Mouse (Mus musculus): ENCODE measurements around the gene Il12rb1. TPM values are rescaled to one million over a fixed set of nuclear protein-coding genes. Genes with fewer than 3 reads are reported as not detected.

Il12rb1 gene
- total and polyA plus RNA-seq, 3 experiments, result 0.16 TPM; not detected in 2

DNA sequence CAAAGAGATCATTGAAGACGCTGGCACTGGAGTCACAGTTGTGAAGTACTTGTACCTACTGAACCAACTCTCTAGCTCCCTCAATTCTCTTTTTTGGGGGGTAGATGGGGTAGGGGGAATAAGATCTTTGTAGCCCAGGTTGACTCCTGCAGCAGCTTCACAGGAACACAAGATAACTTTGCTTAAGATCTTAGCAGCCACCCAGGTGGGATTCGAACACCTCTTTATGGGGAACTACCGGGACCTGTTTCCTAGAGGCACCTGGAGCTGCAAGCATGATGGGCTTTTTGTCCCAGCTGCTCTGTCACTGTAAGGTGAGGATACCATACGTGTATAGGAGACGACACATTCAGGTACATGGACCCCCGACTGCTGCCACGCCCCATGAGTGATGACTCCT lies 58.3 kb downstream of the Il12rb1 start:
- Histone ChIP-seq H3K27ac (no peak overlapping the region), H3K4me3 (no peak overlapping the region), H3K9ac (ENCODE audit: low read depth, low read length) (no peak overlapping the region), H3K27me3 (ENCODE audit: control insufficient read depth, insufficient read depth, low read length) (peaks cover 9% of the 10 kb centered on the region), H3K79me2 (replicated peaks; ENCODE audit: control insufficient read depth, insufficient read depth, low read length) (no peaks in the 10 kb centered on the region), H3K4me1 (ENCODE audit: control insufficient read depth, insufficient read depth, low read length) (peaks cover 9% of the 10 kb centered on the region), H3K36me3 (ENCODE audit: control insufficient read depth, insufficient read depth, low read length) (no peaks in the 10 kb centered on the region)
- TF ChIP-seq CTCF (IDR thresholded peaks at IDR 0.05) (no peak), EP300 (IDR thresholded peaks at IDR 0.05; ENCODE audit: insufficient read depth, low read depth, low read length) (no peak)
- no peak for DNase-seq
- intact Hi-C loops (cut with DNase I), result loop anchor here (2.0 kb wide), 1 partner anchor 46 kb away; no protein-coding TSS in a partner anchor
- WGBS, result 87% methylated on average over 7 of the region's 7 CpGs

- H3K4me1 ChIP-seq (ENCODE audit: control insufficient read depth, insufficient read depth, low read length), result peaks cover 9% of the 10 kb centered on the region
- H3K9ac ChIP-seq (ENCODE audit: low read depth, low read length), result no peak overlapping the region
- intact Hi-C loops (cut with DNase I), result loop anchor here (1.0 to 2.0 kb wide), 2 partner anchors 24 to 148 kb away; no protein-coding TSS in a partner anchor
Measured at GRCm38 (mm10) chr8:70868559-70869198, 60.4 kb downstream of the Il12rb1 start.

GRCm38 (mm10) chr8:70869199-70869571 lies 60.9 kb downstream of the Il12rb1 start:
- no peaks in the 10 kb centered on the region for H3K79me2 ChIP-seq (replicated peaks; ENCODE audit: control insufficient read depth, insufficient read depth, low read length)
- no peak for DNase-seq
- intact Hi-C loops (cut with DNase I), result loop anchor here (1.0 to 2.0 kb wide), 2 partner anchors 25 to 148 kb away; no protein-coding TSS in a partner anchor
- 59% methylated on average over 5 of the region's 5 CpGs for WGBS
- H3K4me3 ChIP-seq, result no peak overlapping the region
- no peaks in the 10 kb centered on the region for H3K36me3 ChIP-seq (ENCODE audit: control insufficient read depth, insufficient read depth, low read length)
- peaks cover 10% of the 10 kb centered on the region for H3K4me1 ChIP-seq (ENCODE audit: control insufficient read depth, insufficient read depth, low read length)
- H3K9ac ChIP-seq (ENCODE audit: low read depth, low read length), result no peak overlapping the region
- H3K27me3 ChIP-seq (ENCODE audit: control insufficient read depth, insufficient read depth, low read length), result no peaks in the 10 kb centered on the region
- TF ChIP-seq POLR2A (IDR thresholded peaks at IDR 0.05; ENCODE audit: insufficient read depth, low read depth, low read length) (0 out of 2 replicates have a peak, but pooled peaks have one; percentile 20), CTCF (IDR thresholded peaks at IDR 0.05) (no peak)
- no peak overlapping the region for H3K27ac ChIP-seq

More at GRCm38 (mm10) chr8:70868559-70869198, 60.4 kb downstream of the Il12rb1 start:
- DNase-seq, result peak in 1 of 2 experiments; percentile 44
- H3K4me3 ChIP-seq, result no peak overlapping the region
- no peak overlapping the region for H3K27ac ChIP-seq
- no peaks in the 10 kb centered on the region for H3K36me3 ChIP-seq (ENCODE audit: control insufficient read depth, insufficient read depth, low read length)
- H3K79me2 ChIP-seq (replicated peaks; ENCODE audit: control insufficient read depth, insufficient read depth, low read length), result no peaks in the 10 kb centered on the region
- 60% methylated on average over 40 of the region's 40 CpGs for WGBS
- TF ChIP-seq EP300 (IDR thresholded peaks at IDR 0.05; ENCODE audit: insufficient read depth, low read depth, low read length), result no peak
- no peak for TF ChIP-seq CTCF (IDR thresholded peaks at IDR 0.05)
- TF ChIP-seq POLR2A (IDR thresholded peaks at IDR 0.05; ENCODE audit: insufficient read depth, low read depth, low read length), result no peak
- H3K27me3 ChIP-seq (ENCODE audit: control insufficient read depth, insufficient read depth, low read length), result no peaks in the 10 kb centered on the region

- 51% methylated on average over 16 of the region's 16 CpGs for WGBS
- Histone ChIP-seq H3K4me1 (ENCODE audit: control insufficient read depth, insufficient read depth, low read length) (peaks cover 10% of the 10 kb centered on the region), H3K36me3 (ENCODE audit: control insufficient read depth, insufficient read depth, low read length) (no peaks in the 10 kb centered on the region), H3K27me3 (ENCODE audit: control insufficient read depth, insufficient read depth, low read length) (no peaks in the 10 kb centered on the region), H3K27ac (no peak overlapping the region), H3K9ac (ENCODE audit: low read depth, low read length) (no peak overlapping the region), H3K4me3 (no peak overlapping the region), H3K79me2 (replicated peaks; ENCODE audit: control insufficient read depth, insufficient read depth, low read length) (no peaks in the 10 kb centered on the region)
- DNase-seq, result peak; percentile 81
- TF ChIP-seq POLR2A (IDR thresholded peaks at IDR 0.05; ENCODE audit: insufficient read depth, low read depth, low read length), result no peak
- TF ChIP-seq CTCF (IDR thresholded peaks at IDR 0.05), result peak; percentile 97; the same call in 1 of the 2 replicates
- peak; percentile 92 for TF ChIP-seq EP300 (IDR thresholded peaks at IDR 0.05; ENCODE audit: insufficient read depth, low read depth, low read length)
- intact Hi-C loops (cut with DNase I), result loop anchor here (1.0 to 2.0 kb wide), 2 partner anchors 25 to 149 kb away; no protein-coding TSS in a partner anchor
Measured at GRCm38 (mm10) chr8:70869601-70870041, 61.4 kb downstream of the Il12rb1 start.

Small RNA genes lying within 50 kb of the gene (microRNA-seq; reads per million reads assigned to microRNA genes)
- gene Mir7240, result 0.56 to 1.5 reads per million in 2 experiments

Other genes with a start within 250 kb of the Il12rb1 start
- gene Isyna1, start 214.1 kb upstream of the Il12rb1 start, total RNA-seq (2021), result 10 to 100 TPM; 26.7 to 28.3 TPM
- 40.3 and 41.6 TPM in 2 replicates for gene Isyna1, start 214.1 kb upstream of the Il12rb1 start, polyA plus RNA-seq (2012; rRNA removed)
- 10 to 100 TPM; 34.6 to 35.8 TPM for gene Ssbp4, start 199.6 kb upstream of the Il12rb1 start, total RNA-seq (2021)
- gene Ssbp4, start 199.6 kb upstream of the Il12rb1 start, polyA plus RNA-seq (2012; rRNA removed), result 45.6 and 72.8 TPM in 2 replicates
- 1 to 10 TPM; 1.6 to 1.8 TPM for gene Lrrc25, start 192.3 kb upstream of the Il12rb1 start, total RNA-seq (2021)
- gene Lrrc25, start 192.3 kb upstream of the Il12rb1 start, polyA plus RNA-seq (2012; rRNA removed), result 3.6 and 4.5 TPM in 2 replicates
- gene Gdf15, start 176.0 kb upstream of the Il12rb1 start, total RNA-seq (2021), result 1 to 10 TPM; 1.1 to 2.0 TPM
- gene Gdf15, start 176.0 kb upstream of the Il12rb1 start, polyA plus RNA-seq (2012; rRNA removed), result 0.38 and 3.8 TPM in 2 replicates
- gene Pgpep1, start 148.1 kb upstream of the Il12rb1 start, total RNA-seq (2021), result 10 to 100 TPM; 39.7 to 48.4 TPM
- gene Pgpep1, start 148.1 kb upstream of the Il12rb1 start, polyA plus RNA-seq (2012; rRNA removed), result 35.5 and 44.8 TPM in 2 replicates
- 10 to 100 TPM; 56.9 to 64.2 TPM for gene Lsm4, start 135.2 kb upstream of the Il12rb1 start, total RNA-seq (2021)
- 54.1 and 68.3 TPM in 2 replicates for gene Lsm4, start 135.2 kb upstream of the Il12rb1 start, polyA plus RNA-seq (2012; rRNA removed)
- 100 to 1,000 TPM; 123 to 127 TPM for gene Jund, start 109.5 kb upstream of the Il12rb1 start, total RNA-seq (2021)
- 66.2 and 109 TPM in 2 replicates for gene Jund, start 109.5 kb upstream of the Il12rb1 start, polyA plus RNA-seq (2012; rRNA removed)
- gene Iqcn, start 105.0 kb upstream of the Il12rb1 start, total RNA-seq (2021), result not detected
- 0.06 and 0.12 TPM in 2 replicates for gene Iqcn, start 105.0 kb upstream of the Il12rb1 start, polyA plus RNA-seq (2012; rRNA removed)
- gene Gm3336, start 89.9 kb upstream of the Il12rb1 start, total RNA-seq (2021), result not detected
- not detected in 2 replicates for gene Gm3336, start 89.9 kb upstream of the Il12rb1 start, polyA plus RNA-seq (2012; rRNA removed)
- 1 to 10 TPM; 2.3 to 2.7 TPM for gene Pde4c, start 84.7 kb upstream of the Il12rb1 start, total RNA-seq (2021)
- 10.8 and 11.0 TPM in 2 replicates for gene Pde4c, start 84.7 kb upstream of the Il12rb1 start, polyA plus RNA-seq (2012; rRNA removed)
- 10 to 100 TPM; 46.5 to 48.0 TPM for gene Rab3a, start 53.8 kb upstream of the Il12rb1 start, total RNA-seq (2021)
- 89.1 and 117 TPM in 2 replicates for gene Rab3a, start 53.8 kb upstream of the Il12rb1 start, polyA plus RNA-seq (2012; rRNA removed)
- gene Mpv17l2, start 47.5 kb upstream of the Il12rb1 start, total RNA-seq (2021), result 10 to 100 TPM; 21.7 to 29.1 TPM
- 30.0 and 32.2 TPM in 2 replicates for gene Mpv17l2, start 47.5 kb upstream of the Il12rb1 start, polyA plus RNA-seq (2012; rRNA removed)
- gene Pik3r2, start 31.7 kb upstream of the Il12rb1 start, total RNA-seq (2021), result 10 to 100 TPM; 22.0 to 22.4 TPM
- 34.3 and 45.5 TPM in 2 replicates for gene Pik3r2, start 31.7 kb upstream of the Il12rb1 start, polyA plus RNA-seq (2012; rRNA removed)
- gene Mast3, start 3.4 kb upstream of the Il12rb1 start, total RNA-seq (2021), result 1 to 10 TPM; 6.0 to 7.4 TPM
- 12.7 and 13.9 TPM in 2 replicates for gene Mast3, start 3.4 kb upstream of the Il12rb1 start, polyA plus RNA-seq (2012; rRNA removed)
- gene Arrdc2, start 31.3 kb downstream of the Il12rb1 start, total RNA-seq (2021), result 10 to 100 TPM in 1 of 2 experiments, 1 to 10 TPM in 1; 8.9 to 18.6 TPM
- gene Arrdc2, start 31.3 kb downstream of the Il12rb1 start, polyA plus RNA-seq (2012; rRNA removed), result 15.2 and 36.2 TPM in 2 replicates
- 10 to 100 TPM; 12.6 to 14.7 TPM for gene Kcnn1, start 54.8 kb downstream of the Il12rb1 start, total RNA-seq (2021)
- 21.5 and 29.0 TPM in 2 replicates for gene Kcnn1, start 54.8 kb downstream of the Il12rb1 start, polyA plus RNA-seq (2012; rRNA removed)
- 10 to 100 TPM; 44.6 to 49.1 TPM for gene Ccdc124, start 65.5 kb downstream of the Il12rb1 start, total RNA-seq (2021)
- gene Ccdc124, start 65.5 kb downstream of the Il12rb1 start, polyA plus RNA-seq (2012; rRNA removed), result 26.8 and 40.7 TPM in 2 replicates
- not detected for gene Slc5a5, start 84.3 kb downstream of the Il12rb1 start, total RNA-seq (2021)
- gene Slc5a5, start 84.3 kb downstream of the Il12rb1 start, polyA plus RNA-seq (2012; rRNA removed), result 0.18 TPM in 2 replicates
- 1,000 to 10,000 TPM in 1 of 2 experiments, 100 to 1,000 TPM in 1; 909 to 1,075 TPM for gene Rpl18a, start 89.0 kb downstream of the Il12rb1 start, total RNA-seq (2021)
- gene Rpl18a, start 89.0 kb downstream of the Il12rb1 start, polyA plus RNA-seq (2012; rRNA removed), result 1,802 and 2,387 TPM in 2 replicates
- 10 to 100 TPM; 17.8 to 21.3 TPM for gene Map1s, start 97.5 kb downstream of the Il12rb1 start, total RNA-seq (2021)
- gene Map1s, start 97.5 kb downstream of the Il12rb1 start, polyA plus RNA-seq (2012; rRNA removed), result 12.0 and 20.2 TPM in 2 replicates